Mouse (Mus musculus): ENCODE results near the gene Dapk2.

- no peak for TF ChIP-seq CTCF (IDR thresholded peaks at IDR 0.05; ENCODE audit: insufficient read depth, low read depth, low read length)
- no peak for TF ChIP-seq POLR2A (IDR thresholded peaks at IDR 0.05; ENCODE audit: insufficient read depth, low read depth, low read length)
These were observed 2.5 kb upstream of the Dapk2 start for GRCm38 (mm10) chr9:66155534-66155933.

Data from olfactory bulb, adult 2 months (tissue).